Mouse (Mus musculus) liver, adult 2 months (tissue): ENCODE measurements around the gene Ptprg.

Experiments used
- CTCF ChIP-seq: fragments of 200-500 bp; IDR thresholded peaks from 2 replicates; pipeline ENCODE4 v1.5.1; 2011; ENCODE audit warnings: low read depth, low read length, control low read depth
- POLR2A ChIP-seq: fragments of 200-500 bp; IDR thresholded peaks from 2 replicates; pipeline ENCODE4 v1.6.1; 2011; ENCODE audit warnings: low read length, control low read depth; ENCODE audit not compliant: insufficient read depth; ENCODE audit errors: extremely low read depth

GRCm38 (mm10) chr14:11895486-11895885, 342.2 kb downstream of the Ptprg start:
- TF ChIP-seq POLR2A = no peak
- TF ChIP-seq CTCF = no peak
